Mouse (Mus musculus) bone marrow, adult 2 months (tissue): ENCODE measurements around the gene Marveld1. TPM values are rescaled to one million over a fixed set of nuclear protein-coding genes. Genes with fewer than 3 reads are reported as not detected.

ENCODE experiments used
- H3K27ac ChIP-seq: fragments of 200-500 bp; 2 replicates; pipeline ENCODE4 v1.5.1; 2012; ENCODE audit warnings: low read depth, mild to moderate bottlenecking, control low read depth, inconsistent platforms, low read length; ENCODE audit not compliant: control insufficient read depth, poor library complexity, insufficient read depth
- H3K4me1 ChIP-seq: fragments of 200-500 bp; 2 replicates; pipeline ENCODE4 v1.6.1; 2011; ENCODE audit warnings: low read length; ENCODE audit not compliant: control insufficient read depth, insufficient read depth
- H3K4me3 ChIP-seq: fragments of 200-500 bp; replicated peaks from 2 replicates; pipeline ENCODE3; 2011; ENCODE audit warnings: mild to moderate bottlenecking, low read depth, low read length, control low read depth; ENCODE audit not compliant: control insufficient read depth
- CTCF ChIP-seq: fragments of 200-500 bp; IDR thresholded peaks from 2 replicates; pipeline ENCODE4 v1.5.1; 2011; ENCODE audit warnings: low read length, control low read depth; ENCODE audit not compliant: control insufficient read depth, insufficient read depth
- POLR2A ChIP-seq: fragments of 200-500 bp; IDR thresholded peaks from 2 replicates; pipeline ENCODE4 v1.6.1; 2011; ENCODE audit warnings: low read depth, mild to moderate bottlenecking, control low read depth, low read length, borderline replicate concordance; ENCODE audit not compliant: control insufficient read depth
- WGBS: fragments of 180-500 bp; shearing (Covaris S2); methylation state at CpG from one replicate; pipeline ENCODE4 v1.1.7; 2018; 5-methylcytosine and 5-hydroxymethylcytosine counted together
- polyA plus RNA-seq: library from polyadenylated mRNA; stranded (reverse); fragments of >200 nt; gene quantifications from 2 replicates; pipeline ENCODE4 v1.2.4, GENCODE M21; 2011; ENCODE audit warnings: low replicate concordance; ENCODE audit not compliant: missing spikeins, insufficient read depth, insufficient read length

Gene Marveld1
- polyA plus RNA-seq, 1 experiment: 16.9 TPM

DNA sequence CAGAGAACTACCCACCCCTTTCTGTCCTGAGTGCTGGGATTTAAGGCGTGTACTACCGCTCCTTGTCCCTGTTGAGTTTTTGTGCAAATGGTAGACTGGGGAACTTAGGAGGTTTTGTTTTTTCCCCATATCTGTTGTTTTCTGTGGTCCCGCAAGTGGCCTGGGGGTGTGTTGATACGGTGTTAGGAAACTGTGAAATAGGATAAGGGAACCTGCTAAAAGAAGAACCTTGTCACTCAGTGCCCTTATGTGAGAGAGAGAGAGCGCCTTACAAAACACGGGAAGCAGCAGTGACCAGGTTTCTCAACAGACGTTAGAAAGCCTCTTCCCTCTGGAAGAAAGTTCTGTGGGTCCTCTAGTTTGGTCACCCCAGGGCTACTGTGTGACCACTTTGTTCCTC, 29.6 kb downstream of the Marveld1 start:
- no peak overlapping the region for H3K4me3 ChIP-seq
- peaks cover 12% of the 10 kb centered on the region for H3K4me1 ChIP-seq
- TF ChIP-seq CTCF (no peak), POLR2A (no peak)
- peak overlapping the region; percentile 85 for H3K27ac ChIP-seq
- 14% methylated on average over 7 of the region's 7 CpGs for WGBS

DNA sequence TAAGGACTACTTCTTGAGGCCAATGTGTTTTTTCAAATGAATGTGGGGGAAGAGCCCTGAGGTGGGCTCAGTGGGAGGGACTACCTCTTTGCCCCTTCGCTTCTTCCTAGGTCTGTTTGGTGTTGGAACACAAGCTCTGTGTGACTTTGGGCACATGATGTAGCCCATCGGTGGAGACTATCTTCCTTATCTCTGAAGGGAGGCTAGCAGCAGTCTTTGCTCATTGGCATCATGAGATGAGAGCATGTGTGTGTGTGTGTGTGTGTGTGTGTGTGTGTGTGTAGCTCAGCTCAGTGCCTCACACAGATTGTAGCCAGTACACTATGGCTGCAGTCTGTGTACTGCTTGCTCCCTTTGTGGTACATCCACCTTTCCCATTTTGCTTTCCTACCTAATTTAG, 30.3 kb downstream of the Marveld1 start:
- H3K27ac ChIP-seq: peak overlapping the region; percentile 85
- H3K4me1 ChIP-seq: peaks cover 12% of the 10 kb centered on the region
- H3K4me3 ChIP-seq: peak overlapping the region; percentile 40
- no peak for TF ChIP-seq CTCF
- 34% methylated on average over 2 of the region's 2 CpGs for WGBS

GRCm38 (mm10) chr19:42179356-42179755, 32.2 kb downstream of the Marveld1 start:
- 85% methylated on average over 14 of the region's 14 CpGs for WGBS
- Histone ChIP-seq H3K4me1 (peaks cover 10% of the 10 kb centered on the region), H3K4me3 (no peak overlapping the region), H3K27ac (no peak overlapping the region)
- TF ChIP-seq POLR2A (no peak), CTCF (no peak)

GRCm38 (mm10) chr19:42182673-42183072, 35.5 kb downstream of the Marveld1 start:
- peaks cover 5% of the 10 kb centered on the region for H3K4me1 ChIP-seq
- TF ChIP-seq CTCF (peak; percentile 59; the same call in 1 of the 2 replicates), POLR2A (no peak)
- 80% methylated on average over 6 of the region's 6 CpGs for WGBS
- H3K4me3 ChIP-seq: no peak overlapping the region
- no peak overlapping the region for H3K27ac ChIP-seq

- H3K27ac ChIP-seq: no peak overlapping the region
- no peaks in the 10 kb centered on the region for H3K4me1 ChIP-seq
- 40% methylated on average over 4 of the region's 4 CpGs for WGBS
- no peak for TF ChIP-seq CTCF
- no peak for TF ChIP-seq POLR2A
- H3K4me3 ChIP-seq: no peak overlapping the region
Observed at GRCm38 (mm10) chr19:42189735-42190134, 42.5 kb downstream of the Marveld1 start.

DNA sequence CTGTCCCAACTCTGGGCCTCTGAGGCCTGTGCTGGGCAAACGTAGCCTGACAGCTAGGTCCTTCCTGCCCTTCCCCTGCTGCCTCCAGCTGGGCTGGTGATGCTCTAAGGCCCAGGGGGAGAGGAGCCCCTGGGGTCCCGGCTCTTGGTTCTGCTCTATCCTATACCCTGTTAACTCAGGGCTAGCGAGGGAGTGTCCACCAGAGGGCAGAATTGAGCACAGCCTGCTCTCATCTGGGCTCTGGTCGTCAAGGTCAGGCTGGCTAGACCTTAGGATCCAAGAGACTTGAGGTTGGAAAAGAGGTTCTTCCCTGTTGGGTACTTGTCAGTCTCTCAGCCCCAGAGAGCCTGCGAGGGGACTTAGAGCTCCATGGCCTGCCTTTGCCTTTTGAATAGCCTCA, 43.3 kb downstream of the Marveld1 start:
- Histone ChIP-seq H3K27ac (no peak overlapping the region), H3K4me1 (no peaks in the 10 kb centered on the region), H3K4me3 (no peak overlapping the region)
- TF ChIP-seq POLR2A (no peak), CTCF (peak; percentile 83)
- 39% methylated on average over 5 of the region's 5 CpGs for WGBS

DNA sequence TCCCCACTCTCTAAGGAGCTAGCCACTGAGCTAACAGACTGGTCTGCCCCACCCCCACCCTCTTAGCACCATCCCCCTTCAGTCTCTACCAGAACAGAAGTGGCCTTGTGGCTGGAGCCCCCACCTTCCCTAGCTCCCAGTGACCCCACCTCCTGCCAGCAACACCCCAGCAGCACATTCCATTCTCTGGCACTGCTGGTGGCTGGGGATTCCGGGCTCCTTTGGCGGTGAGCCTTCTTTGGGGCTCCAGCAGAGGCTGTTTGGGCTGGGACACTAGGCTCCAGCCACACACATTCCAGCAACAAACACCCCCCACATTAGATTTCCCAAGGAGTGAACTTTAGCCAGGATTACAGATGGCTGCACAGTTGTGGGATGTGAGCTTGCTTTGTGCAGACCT, 46.1 kb downstream of the Marveld1 start:
- Histone ChIP-seq H3K27ac (no peak overlapping the region), H3K4me1 (no peaks in the 10 kb centered on the region), H3K4me3 (no peak overlapping the region)
- TF ChIP-seq POLR2A (no peak), CTCF (no peak)
- WGBS: 95% methylated on average over 2 of the region's 2 CpGs

- Histone ChIP-seq H3K4me1 (no peaks in the 10 kb centered on the region), H3K27ac (no peak overlapping the region), H3K4me3 (no peak overlapping the region)
- TF ChIP-seq CTCF (no peak), POLR2A (no peak)
- WGBS: 60% methylated on average over 4 of the region's 4 CpGs
Observed at GRCm38 (mm10) chr19:42196378-42196777, 49.2 kb downstream of the Marveld1 start.

- TF ChIP-seq CTCF: no peak
- WGBS: 59% methylated on average over 4 of the region's 4 CpGs
- H3K4me3 ChIP-seq: no peak overlapping the region
- H3K4me1 ChIP-seq: no peaks in the 10 kb centered on the region
- no peak overlapping the region for H3K27ac ChIP-seq
Observed at GRCm38 (mm10) chr19:42197066-42197465, 49.9 kb downstream of the Marveld1 start.

DNA sequence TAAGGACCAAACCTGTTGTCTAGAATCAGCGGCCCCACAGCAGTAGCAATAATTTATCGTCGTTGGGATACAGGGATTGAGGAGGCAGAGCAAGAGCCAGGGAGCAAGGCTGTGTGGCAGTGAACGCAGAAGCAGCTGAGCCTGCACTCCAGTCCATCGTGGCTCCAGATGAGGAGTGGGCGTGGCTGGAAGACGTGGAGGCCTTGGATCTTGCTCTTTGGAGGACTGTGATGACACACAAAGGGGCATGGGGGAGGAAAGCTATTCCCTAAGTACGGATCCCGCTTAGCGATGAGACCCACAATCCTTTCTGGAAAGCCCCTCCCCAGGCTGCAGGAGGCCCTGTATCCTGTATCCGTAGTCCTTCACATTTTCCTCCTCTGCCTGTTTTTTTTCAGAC, 50.8 kb downstream of the Marveld1 start:
- WGBS: 54% methylated on average over 11 of the region's 11 CpGs
- no peak overlapping the region for H3K4me3 ChIP-seq
- no peak for TF ChIP-seq POLR2A
- TF ChIP-seq CTCF: no peak
- no peaks in the 10 kb centered on the region for H3K4me1 ChIP-seq
- no peak overlapping the region for H3K27ac ChIP-seq

Other genes starting within 250 kb of the Marveld1 start
- gene Pgam1, start 235.5 kb upstream of the Marveld1 start, polyA plus RNA-seq: 47.1 and 160 TPM in 2 replicates
- gene Exosc1, start 214.0 kb upstream of the Marveld1 start, polyA plus RNA-seq: 16.4 and 24.6 TPM in 2 replicates
- 27.4 and 59.8 TPM in 2 replicates for gene Zdhhc16, start 213.9 kb upstream of the Marveld1 start, polyA plus RNA-seq
- gene Mms19, start 166.2 kb upstream of the Marveld1 start, polyA plus RNA-seq: 28.0 and 45.8 TPM in 2 replicates
- 6.0 and 10.2 TPM in 2 replicates for gene Ubtd1, start 165.6 kb upstream of the Marveld1 start, polyA plus RNA-seq
- gene Ankrd2, start 111.4 kb upstream of the Marveld1 start, polyA plus RNA-seq: not detected in 2 replicates
- 1.8 TPM in 1 of 2 replicates, not detected in the other for gene Hoga1, start 101.8 kb upstream of the Marveld1 start, polyA plus RNA-seq
- gene 4933411K16Rik, start 95.2 kb upstream of the Marveld1 start, polyA plus RNA-seq: not detected in 2 replicates
- 1.4 TPM in 1 of 2 replicates, not detected in the other for gene Morn4, start 61.0 kb upstream of the Marveld1 start, polyA plus RNA-seq
- gene Pi4k2a, start 56.9 kb upstream of the Marveld1 start, polyA plus RNA-seq: 6.6 and 11.5 TPM in 2 replicates
- 2.9 TPM in 1 of 2 replicates, not detected in the other for gene Avpi1, start 18.3 kb upstream of the Marveld1 start, polyA plus RNA-seq
- 20.8 and 53.1 TPM in 2 replicates for gene Zfyve27, start 16.6 kb downstream of the Marveld1 start, polyA plus RNA-seq
- not detected in 2 replicates for gene Sfrp5, start 54.9 kb downstream of the Marveld1 start, polyA plus RNA-seq
- gene Golga7b, start 100.2 kb downstream of the Marveld1 start, polyA plus RNA-seq: 1.8 TPM in 1 of 2 replicates, not detected in the other